Comparison of ENCODE assay signal across 37 mouse cellular contexts in genomic region chr7:142357566-142357965, GRCm38 (mm10). TPM values are rescaled to one million over a fixed set of nuclear protein-coding genes. Genes with fewer than 3 reads are reported as not detected.
"Had no signal": no experiment of that assay in that cellular context is flagged by ENCODE, and none has a peak within 500 bp of the region (broad histone marks: within the 10 kb centered on the region; RNA-seq: fewer than 3 reads in every experiment).

No protein-coding gene starts in this region.

- H3K9me3 ChIP-seq: heart, embryonic 13.5 days; heart, embryonic 15.5 days; hindbrain, embryonic 13.5 days; hindbrain, embryonic 15.5 days; kidney, embryonic 15.5 days; limb, embryonic 13.5 days; limb, embryonic 15.5 days; liver, embryonic 12.5 days had no signal

- H3K9ac ChIP-seq: heart, embryonic 13.5 days; heart, embryonic 15.5 days; hindbrain, embryonic 13.5 days; hindbrain, embryonic 15.5 days; kidney, embryonic 15.5 days; limb, embryonic 13.5 days; limb, embryonic 15.5 days; liver, embryonic 12.5 days had no signal

- H3K27me3 ChIP-seq: heart, embryonic 13.5 days; heart, embryonic 15.5 days; hindbrain, embryonic 15.5 days; kidney, embryonic 15.5 days; limb, embryonic 13.5 days; limb, embryonic 15.5 days had no signal

- H3K4me3 ChIP-seq: heart, adult 2 months; heart, embryonic 13.5 days; heart, embryonic 15.5 days; hindbrain, embryonic 13.5 days; hindbrain, embryonic 15.5 days; kidney, embryonic 15.5 days; layer of hippocampus, adult 2 months; left cerebral cortex, adult 2 months; limb, embryonic 13.5 days; limb, embryonic 15.5 days; liver, embryonic 12.5 days had no signal

- H3K4me2 ChIP-seq: heart, embryonic 11.5 days; heart, embryonic 13.5 days; heart, embryonic 15.5 days; hindbrain, embryonic 13.5 days; hindbrain, embryonic 15.5 days; kidney, embryonic 15.5 days; limb, embryonic 13.5 days; limb, embryonic 15.5 days; liver, embryonic 12.5 days had no signal

- H3K27ac ChIP-seq: heart, adult 2 months; heart, embryonic 13.5 days; heart, embryonic 15.5 days; hindbrain, embryonic 13.5 days; hindbrain, embryonic 15.5 days; kidney, embryonic 15.5 days; kidney, postnatal 0 days; layer of hippocampus, adult 2 months; left cerebral cortex, adult 2 months; limb, embryonic 13.5 days; limb, embryonic 15.5 days; liver, embryonic 12.5 days had no signal

- H3K4me1 ChIP-seq: hindbrain, embryonic 13.5 days; hindbrain, embryonic 15.5 days; limb, embryonic 15.5 days had no signal

- ATAC-seq: inflammation-experienced regulatory T-cells, adult 6 months; intestine, embryonic 16.5 days; liver, embryonic 12.5 days had no signal

- H3K36me3 ChIP-seq: heart, embryonic 13.5 days; heart, embryonic 15.5 days; hindbrain, embryonic 13.5 days; hindbrain, embryonic 15.5 days; kidney, embryonic 15.5 days; limb, embryonic 13.5 days; limb, embryonic 15.5 days; liver, embryonic 12.5 days had no signal

- DNase-seq: gastrocnemius, postnatal 14 days; gastrocnemius, postnatal 36 days; heart, adult 11 months; heart, adult 2 months; heart, postnatal 14 days; heart, postnatal 36 days; kidney, adult 11 months; kidney, adult 2 months; kidney, adult 9 months; kidney, postnatal 14 days; kidney, postnatal 36 days; left cerebral cortex, postnatal 4 days had no signal

RNA-seq across cellular contexts. Expression of gene Ifitm10, which starts 16.0 kb away (rescaled TPM):
- total RNA-seq: hematopoietic stem cell, adult 5-6 weeks had no signal

RNA-seq across cellular contexts. Expression of gene Gm49369, which starts 24.9 kb away (rescaled TPM):
- polyA plus RNA-seq: heart, adult 2 months; heart, embryonic 11.5 days; heart, embryonic 13.5 days; hindbrain, embryonic 11.5 days; kidney, postnatal 0 days; limb, embryonic 13.5 days; limb, embryonic 15.5 days; liver, embryonic 12.5 days had no signal

RNA-seq across cellular contexts. Expression of gene Krtap5-4, which starts 54.2 kb away (rescaled TPM):
- total RNA-seq: gastrocnemius, adult 18-20 months; gastrocnemius, adult 8-10 months; gastrocnemius, postnatal 14 days; gastrocnemius, postnatal 36 days; heart, adult 2 months; heart, postnatal 14 days; heart, postnatal 36 days; hematopoietic stem cell, adult 5-6 weeks; layer of hippocampus, adult 2 months; layer of hippocampus, postnatal 10 days; layer of hippocampus, postnatal 25 days; left cerebral cortex, adult 2 months; left cerebral cortex, postnatal 14 days; left cerebral cortex, postnatal 4 days; liver, adult 2 months had no signal
- polyA plus RNA-seq: gonadal fat pad, adult 2 months; heart, adult 2 months; heart, embryonic 13.5 days; heart, embryonic 15.5 days; heart, postnatal 0 days; hindbrain, embryonic 11.5 days; hindbrain, embryonic 13.5 days; hindbrain, embryonic 15.5 days; inflammation-experienced regulatory T-cells, adult 6 months; intestine, embryonic 16.5 days; kidney, adult 2 months; kidney, embryonic 15.5 days; kidney, postnatal 0 days; limb, embryonic 11.5 days; limb, embryonic 13.5 days; limb, embryonic 15.5 days; liver, adult 2 months; liver, embryonic 12.5 days had no signal
